Mouse (Mus musculus) layer of hippocampus, adult 8-10 months (tissue): ENCODE results near the gene Gm42417. TPM values are rescaled to one million over a fixed set of nuclear protein-coding genes. Genes with fewer than 3 reads are reported as not detected.

ENCODE experiments used
- DNase-seq, 2 experiments: peaks; one replicate each; pipeline ENCODE4 v3.0.0; 2022; ENCODE audit warnings: low spot score in 2 of 2
- total RNA-seq, 4 experiments: library from RNA; stranded (reverse); gene quantifications; 2 replicates each; pipeline ENCODE4 v1.2.4; 2022

The Gm42417 gene
- under 1 TPM in 1 of 4 experiments, not detected in 3; 0.38 TPM for total RNA-seq

DNA sequence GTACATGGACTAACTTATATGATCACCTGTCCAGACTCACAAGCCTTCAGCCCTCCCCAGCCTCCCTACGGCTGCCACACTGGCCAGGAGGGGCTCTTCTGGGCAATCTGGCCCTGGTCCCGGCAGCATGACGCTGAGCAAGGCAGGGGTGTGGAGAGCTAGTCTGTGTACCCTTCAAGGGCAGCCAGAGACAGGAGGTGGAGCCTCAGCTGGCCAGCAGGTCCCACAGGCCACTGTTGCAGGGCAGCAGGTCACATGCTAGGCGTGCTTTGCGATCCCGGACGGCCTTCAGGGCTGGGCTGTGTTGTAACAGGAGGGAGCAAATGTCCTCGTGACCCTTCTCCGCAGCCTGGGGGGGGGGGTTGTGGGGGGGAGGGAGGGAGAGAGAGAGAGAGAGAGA is at the start of gene Gm42417:
Gene Gm42417, minus strand, starts transcription at position 244 of the 400 bp plus-strand sequence.
- DNase-seq = no peak

DNA sequence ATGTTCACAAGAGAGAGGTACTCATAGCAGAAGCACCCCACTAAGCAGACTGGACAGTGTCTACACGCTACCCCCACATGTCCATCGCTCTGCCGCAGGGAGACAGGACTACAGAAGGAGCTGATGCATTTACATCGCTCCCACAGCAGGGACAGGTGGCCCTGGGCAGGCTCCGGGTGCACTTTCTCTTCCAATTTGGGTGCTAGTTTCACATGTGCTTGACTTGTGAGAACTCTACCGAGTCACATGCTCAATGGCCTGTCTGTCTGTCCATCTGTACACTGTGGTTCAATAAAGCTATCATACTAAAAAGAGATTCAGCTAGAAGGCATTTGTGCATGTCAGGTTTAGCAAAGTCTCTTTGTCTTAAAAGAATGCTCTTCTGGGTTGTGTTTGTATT is 48.6 kb upstream of the Gm42417 start:
- no peak for DNase-seq

DNA sequence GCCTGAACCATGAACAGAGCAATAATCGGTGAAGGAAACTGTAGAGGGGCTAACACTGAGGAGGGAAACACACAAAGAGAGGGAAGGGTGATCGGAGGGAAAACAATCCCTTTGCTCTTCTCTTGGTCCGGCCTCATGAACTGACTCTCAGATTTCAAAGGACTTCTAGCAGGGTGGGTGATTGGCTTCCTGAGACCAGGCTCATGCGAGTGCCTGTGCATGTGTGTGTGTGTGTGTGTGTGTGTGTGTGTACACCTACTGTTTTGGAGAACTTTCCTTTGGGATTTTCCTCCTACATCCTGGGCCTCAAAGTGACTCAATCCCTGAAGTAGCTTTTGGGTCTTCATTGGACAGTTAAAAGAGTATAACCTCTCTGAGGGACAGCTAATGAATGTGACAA is 47.1 kb upstream of the Gm42417 start:
- DNase-seq = no peak

- no peak for DNase-seq
Observed at GRCm38 (mm10) chr1:36583408-36584116, 44.3 kb upstream of the Gm42417 start.

- DNase-seq = no peak
Observed at GRCm38 (mm10) chr1:36582211-36582610, 43.0 kb upstream of the Gm42417 start.

DNA sequence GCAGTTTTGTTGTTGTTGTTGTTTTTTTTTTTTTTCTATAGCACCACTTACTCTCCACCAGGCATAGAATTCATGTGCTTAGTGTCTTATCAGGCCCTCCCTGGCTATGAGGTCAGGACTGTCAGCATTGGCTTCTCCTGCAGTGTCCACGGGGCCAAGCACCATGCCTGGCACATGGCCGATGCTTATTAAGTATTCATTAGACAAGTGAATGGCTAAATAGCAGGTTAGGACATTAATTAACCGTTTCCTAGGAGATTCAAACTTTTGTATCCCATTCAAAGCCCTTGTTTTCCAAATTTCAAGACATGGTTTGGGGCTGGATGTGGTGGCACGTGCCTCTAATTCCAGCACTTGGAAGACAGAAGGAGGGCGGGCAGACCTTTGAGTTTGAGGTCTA is 42.0 kb upstream of the Gm42417 start:
- DNase-seq = no peak

DNA sequence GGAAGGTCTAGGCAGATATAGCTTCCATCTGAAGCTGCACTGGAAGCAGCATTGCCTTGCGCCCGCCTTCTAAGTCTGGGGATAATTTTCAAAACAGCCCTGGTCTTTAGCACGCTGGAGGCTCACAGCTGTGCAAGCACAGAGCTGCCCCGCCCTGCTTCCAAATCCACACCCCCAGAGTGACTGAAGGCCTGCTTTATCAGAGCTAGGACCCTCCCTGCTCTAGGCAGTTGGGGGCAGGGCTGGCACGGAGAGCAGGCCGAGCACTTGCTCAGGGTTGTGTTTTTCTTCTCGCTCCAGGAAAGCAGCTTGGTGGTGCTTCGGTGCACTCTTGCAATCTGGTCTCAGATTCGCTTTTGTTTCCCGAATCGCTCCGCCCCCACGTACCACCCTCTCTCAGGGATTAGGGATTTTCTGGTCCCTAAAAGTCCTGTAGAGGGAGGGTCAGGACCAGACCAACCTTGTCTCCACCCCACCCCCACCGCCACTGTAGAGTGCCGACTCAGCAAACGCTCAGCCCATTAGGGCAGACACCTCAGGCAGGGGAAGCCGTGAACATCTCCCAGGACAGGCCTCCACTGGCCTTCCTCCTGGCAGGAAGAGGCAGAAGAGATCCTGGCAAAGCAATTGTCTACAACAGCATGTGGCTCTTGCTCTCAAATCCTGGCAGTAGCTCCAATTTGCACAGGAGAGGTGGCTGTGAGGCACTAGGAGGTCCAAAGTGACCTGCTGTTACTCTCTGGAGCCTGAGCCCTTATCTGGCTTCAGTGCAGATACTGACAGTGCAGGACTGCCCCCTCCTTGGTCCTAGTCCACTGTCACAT is 41.4 kb upstream of the Gm42417 start:
- DNase-seq = peak; percentile 42 to 50

- DNase-seq = no peak
Observed at GRCm38 (mm10) chr1:36579974-36580383, 40.8 kb upstream of the Gm42417 start.

DNA sequence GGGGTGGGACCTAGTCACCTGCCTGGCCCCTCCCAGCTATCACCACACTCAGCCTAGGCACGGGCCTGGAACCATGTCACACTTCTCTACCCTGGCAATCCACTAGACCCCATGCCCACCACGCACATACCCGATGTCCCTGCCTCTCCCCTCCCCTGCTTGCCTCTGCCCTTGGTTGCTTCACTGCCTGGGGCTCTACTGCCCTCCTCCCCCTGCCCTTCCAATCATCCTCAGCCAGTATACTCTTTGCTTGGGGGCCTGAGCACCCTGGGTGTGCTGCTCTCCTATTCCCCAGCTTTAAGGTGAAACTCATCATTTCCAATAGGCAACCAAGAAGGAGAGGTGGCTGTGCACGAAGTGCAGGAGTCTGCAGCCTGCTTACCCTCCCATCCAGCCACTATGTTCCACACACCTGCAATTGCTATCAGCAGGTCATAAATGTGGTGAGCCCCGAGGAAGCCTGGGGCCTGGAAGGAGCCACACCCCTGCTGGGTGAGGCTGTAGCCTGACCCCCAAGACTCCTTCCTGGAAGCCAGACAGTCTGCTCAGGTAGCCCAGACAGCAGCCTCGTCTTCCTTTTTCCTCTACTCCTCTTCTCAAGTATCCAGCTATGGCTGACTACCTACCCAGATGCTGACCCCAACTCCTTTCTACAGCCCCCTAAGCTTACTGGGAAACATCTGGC is 37.9 kb upstream of the Gm42417 start:
- no peak for DNase-seq

DNA sequence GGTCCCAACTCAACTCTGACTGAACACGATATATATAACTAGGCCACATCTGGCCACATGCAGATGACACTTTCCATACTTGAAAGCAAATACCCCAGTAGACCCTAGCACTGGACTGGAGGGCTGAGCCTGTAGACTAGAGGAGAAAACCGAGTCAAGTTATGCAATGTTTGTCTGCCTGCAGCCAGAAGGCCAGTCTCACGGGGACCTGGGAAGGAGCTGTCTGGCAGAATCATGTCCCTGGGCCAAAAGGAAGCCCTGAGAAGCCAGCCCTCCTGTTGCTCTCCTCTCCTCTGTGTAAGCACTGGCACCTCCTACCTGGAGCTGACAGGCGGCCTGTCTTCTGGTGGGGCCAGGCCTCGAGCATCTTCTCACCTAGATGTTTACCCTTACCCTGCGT is 36.1 kb upstream of the Gm42417 start:
- DNase-seq = no peak

- no peak for DNase-seq
Observed at GRCm38 (mm10) chr1:36574196-36574955, 35.1 kb upstream of the Gm42417 start.

DNA sequence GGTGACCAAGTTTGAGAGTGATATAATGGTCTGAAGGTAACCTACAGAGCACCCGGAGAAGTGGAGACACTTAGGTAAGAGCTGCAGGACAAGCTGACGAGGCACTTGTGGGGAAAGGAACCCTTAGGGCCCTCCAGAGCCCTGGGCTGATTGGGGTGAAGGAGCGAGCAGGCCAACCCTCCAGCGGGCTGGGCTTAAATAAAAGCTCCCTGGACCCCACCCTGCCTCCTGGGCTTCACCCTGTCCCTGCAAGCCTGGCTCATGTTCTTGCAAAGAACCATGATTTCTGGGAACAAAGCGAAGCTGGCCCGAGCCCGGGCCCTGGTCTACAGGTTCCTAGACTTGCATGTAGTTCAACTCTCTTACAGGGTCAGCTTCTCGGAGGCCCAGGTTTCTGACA is 34.3 kb upstream of the Gm42417 start:
- DNase-seq = no peak

DNA sequence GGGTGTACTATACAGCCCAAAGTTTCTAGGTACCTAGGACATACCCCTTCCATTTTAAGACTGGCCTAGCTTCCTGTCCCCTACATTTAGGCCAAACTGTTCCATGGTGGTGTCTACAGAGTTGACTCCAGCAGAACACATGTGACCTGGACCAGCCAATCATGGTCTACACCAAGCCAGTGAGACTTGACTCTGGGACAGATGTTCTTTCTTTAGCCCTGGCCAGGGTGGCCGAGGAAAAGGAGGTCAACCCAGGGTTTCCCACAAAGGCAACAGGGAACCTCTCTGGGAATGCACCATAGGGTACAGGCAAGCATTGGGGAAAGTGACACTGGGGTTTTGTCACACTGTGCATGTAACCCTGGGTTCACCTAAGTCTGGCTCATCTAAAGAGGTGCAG is 33.5 kb upstream of the Gm42417 start:
- DNase-seq = no peak

DNA sequence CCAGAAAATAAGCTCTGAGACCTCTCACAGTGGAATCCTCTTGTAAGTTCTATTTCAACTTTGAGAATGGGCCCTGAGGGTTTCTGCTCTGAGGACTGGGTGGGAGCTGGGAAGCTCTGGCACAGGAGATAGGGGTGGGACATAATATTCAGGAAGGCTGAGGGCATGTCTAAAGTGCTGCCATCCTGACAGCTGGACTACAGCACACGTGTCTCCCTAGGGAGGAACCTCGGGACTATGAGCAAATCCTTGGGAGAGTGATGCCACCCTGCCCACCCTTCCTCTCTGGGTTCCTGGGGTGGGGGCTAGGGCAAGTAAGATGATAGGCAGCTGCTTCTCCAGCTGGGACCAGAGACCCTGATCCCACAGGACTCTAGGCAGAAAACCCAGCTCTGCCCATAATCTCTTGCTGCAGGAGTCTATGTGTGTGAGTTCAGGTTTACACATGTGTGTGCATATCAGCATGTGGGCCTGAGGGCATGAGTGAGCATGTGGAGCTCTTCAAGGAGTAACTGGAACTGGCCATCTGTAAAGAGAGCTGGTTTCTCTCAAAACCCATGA is 33.0 kb upstream of the Gm42417 start:
- no peak for DNase-seq

DNA sequence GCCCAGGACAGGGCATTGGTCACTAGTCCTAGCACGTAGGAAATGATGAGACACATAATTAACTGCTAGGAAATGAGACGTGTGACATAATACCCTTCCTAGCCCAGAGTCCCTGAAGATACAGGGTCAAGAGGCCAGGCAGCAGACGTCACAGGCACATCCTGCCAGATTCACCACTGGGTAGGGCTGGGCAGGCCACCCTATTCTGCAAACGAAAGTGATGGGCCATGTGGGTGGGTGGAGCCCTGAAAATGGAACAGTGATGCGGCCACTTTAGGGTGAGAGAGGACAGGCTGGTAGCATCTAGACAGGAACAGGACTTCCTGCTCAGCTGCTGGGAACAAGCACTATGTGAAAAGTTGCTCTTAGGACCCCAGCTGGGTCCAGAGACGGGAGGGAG is 32.4 kb upstream of the Gm42417 start:
- DNase-seq = no peak

DNA sequence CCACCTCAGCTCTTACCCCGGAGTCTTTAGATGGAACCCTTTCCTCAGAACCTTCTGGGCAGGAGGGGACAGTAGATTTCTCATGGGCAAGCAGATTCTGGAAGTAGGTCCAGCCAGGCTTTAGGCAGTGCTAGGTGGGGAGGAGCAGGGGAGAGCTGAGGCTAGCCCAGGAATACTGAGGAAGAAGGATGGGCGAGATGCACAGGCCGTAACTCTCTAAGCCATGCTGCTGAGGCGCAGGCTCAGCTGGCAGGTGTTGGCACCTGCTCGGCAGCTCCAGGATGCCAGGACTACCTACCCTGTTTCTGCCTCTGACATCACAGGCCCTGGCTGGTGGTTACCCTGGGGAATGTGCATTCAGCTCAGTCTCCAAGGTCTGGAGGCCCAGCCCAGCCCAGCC is 31.1 kb upstream of the Gm42417 start:
- DNase-seq = no peak

DNA sequence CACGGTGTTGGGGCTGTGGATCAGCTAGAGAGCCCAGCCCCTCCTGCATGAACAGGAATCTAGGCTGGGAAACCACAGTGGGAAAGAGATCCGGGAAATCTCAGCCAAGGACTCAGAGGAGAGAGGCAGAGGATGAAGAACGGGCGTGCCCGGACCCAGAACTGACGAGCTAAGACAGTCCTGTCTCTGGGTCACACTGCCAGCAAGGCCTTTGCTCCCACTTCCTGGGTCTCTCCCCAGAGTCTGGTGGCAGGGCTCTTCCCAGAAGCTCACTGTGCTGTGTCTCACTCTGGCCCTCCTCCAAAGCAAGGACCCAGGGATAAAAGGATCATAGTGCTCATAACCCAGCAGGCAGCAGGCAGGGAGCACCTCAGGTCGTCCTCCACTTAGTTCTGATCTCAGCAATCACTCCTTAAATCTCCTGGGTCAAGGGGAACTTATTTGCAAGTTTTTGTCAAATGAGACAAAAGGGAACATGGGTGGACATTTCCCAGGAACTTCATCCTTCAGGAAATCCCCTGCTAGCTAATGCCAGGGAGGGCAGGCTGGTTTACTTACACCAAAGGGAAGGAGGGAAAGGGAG is 30.6 kb upstream of the Gm42417 start:
- DNase-seq = no peak

DNA sequence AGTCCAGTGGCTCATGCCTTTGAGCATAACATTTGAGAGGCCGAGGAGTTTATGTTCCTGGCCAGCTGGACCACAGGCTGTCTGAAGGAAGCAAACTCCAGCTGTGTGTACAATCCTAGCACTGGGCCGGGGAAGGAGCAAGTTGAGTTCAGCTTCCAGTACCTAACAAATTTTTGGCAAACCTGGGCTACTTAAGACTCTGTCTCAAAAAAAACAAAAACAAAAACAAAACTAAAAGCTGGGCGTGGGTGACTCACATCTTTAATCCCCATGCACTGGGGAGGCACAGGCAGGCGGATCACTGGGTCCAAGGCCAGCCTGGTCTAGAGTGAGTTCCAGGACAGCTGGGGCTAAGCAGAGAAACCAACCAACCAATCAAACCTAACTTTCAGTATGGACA is 29.5 kb upstream of the Gm42417 start:
- DNase-seq = no peak

GRCm38 (mm10) chr1:36567818-36568603 is 28.8 kb upstream of the Gm42417 start:
- no peak for DNase-seq

GRCm38 (mm10) chr1:36566425-36566824 is 27.2 kb upstream of the Gm42417 start:
- no peak for DNase-seq
